Mouse (Mus musculus): ENCODE data around the gene Krt34.

DNA sequence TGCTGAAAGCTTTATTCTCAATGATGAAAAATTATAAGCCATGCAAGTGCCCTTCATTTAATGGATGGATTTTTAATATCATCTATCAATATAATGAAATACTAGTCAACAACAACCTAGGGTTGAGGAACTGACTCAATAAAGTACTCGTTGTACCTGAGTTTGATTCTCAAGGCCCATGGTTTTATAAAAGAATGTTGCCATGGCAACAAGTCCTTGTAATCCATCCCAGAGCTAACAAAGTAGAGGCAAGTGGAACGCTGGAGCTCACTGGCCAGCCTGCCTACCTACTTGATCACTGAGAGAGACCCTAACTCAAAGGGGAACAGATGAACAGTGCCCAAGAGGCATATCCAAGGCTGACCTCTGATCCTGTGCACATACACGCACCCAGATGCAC is 50.8 kb downstream of the Krt34 start:
- TF ChIP-seq POLR2A (IDR thresholded peaks at IDR 0.05; ENCODE audit: borderline replicate concordance, control insufficient read depth, low read depth, low read length): no peak
- no peak for TF ChIP-seq CTCF (IDR thresholded peaks at IDR 0.05; ENCODE audit: control insufficient read depth, insufficient read depth, low read length)
